Mouse (Mus musculus) testis, adult 2 months (tissue): ENCODE data around the gene Cfdp1.

Source experiments
- CTCF ChIP-seq: fragments of 200-500 bp; IDR thresholded peaks from 2 replicates; pipeline ENCODE4 v1.5.1; 2012; ENCODE audit warnings: low read depth, mild to moderate bottlenecking, inconsistent platforms, low read length, moderate library complexity; ENCODE audit not compliant: control insufficient read depth, insufficient read depth, insufficient replicate concordance
- POLR2A ChIP-seq: fragments of 200-500 bp; IDR thresholded peaks from 2 replicates; pipeline ENCODE4 v1.6.1; 2012; ENCODE audit warnings: low read depth, mild to moderate bottlenecking, inconsistent platforms, low read length, moderate library complexity; ENCODE audit not compliant: control insufficient read depth

DNA sequence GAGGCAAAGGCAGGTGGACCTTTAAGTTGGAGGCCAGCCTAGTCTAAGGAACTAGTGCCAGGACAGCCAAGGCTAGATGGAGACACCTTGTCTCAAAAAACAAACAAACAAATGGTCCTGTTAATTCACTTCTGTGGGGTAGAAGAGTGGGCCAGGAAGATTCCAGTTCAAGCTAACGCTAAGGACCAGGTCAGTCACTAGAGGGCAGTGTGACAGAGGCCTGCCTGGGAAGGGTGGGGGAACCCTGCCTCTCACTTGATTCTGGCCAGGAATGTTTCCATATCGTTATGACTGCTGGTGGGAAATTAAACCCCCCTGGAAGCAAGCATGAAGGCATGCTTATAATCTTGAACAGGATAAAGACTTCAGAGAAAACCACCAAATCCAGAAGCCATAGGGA, 27.5 kb upstream of the Cfdp1 start:
- TF ChIP-seq CTCF (peak; percentile 71; the same call in 1 of the 2 replicates), POLR2A (no peak)
